Mouse (Mus musculus): ENCODE data around the gene Tmem182.

Gene Tmem182

GRCm38 (mm10) chr1:40799121-40799520 lies 6.3 kb upstream of the Tmem182 start:
- DNase-seq (ENCODE audit: low read depth), result no peak

- no peak for DNase-seq (ENCODE audit: low read depth)
Measured at GRCm38 (mm10) chr1:40800908-40801307, 4.5 kb upstream of the Tmem182 start.

GRCm38 (mm10) chr1:40802759-40803158 lies 2.6 kb upstream of the Tmem182 start:
- DNase-seq (ENCODE audit: low read depth), result peak; percentile 75

- DNase-seq (ENCODE audit: low read depth), result no peak
Measured at GRCm38 (mm10) chr1:40804118-40804517, 1.3 kb upstream of the Tmem182 start.

GRCm38 (mm10) chr1:40805891-40806290 lies 490 bp downstream of the Tmem182 start:
- DNase-seq (ENCODE audit: low read depth), result no peak

GRCm38 (mm10) chr1:40808643-40809042 lies 3.2 kb downstream of the Tmem182 start:
- DNase-seq (ENCODE audit: low read depth), result no peak

- DNase-seq (ENCODE audit: low read depth), result no peak
Measured at GRCm38 (mm10) chr1:40815071-40815845, 9.9 kb downstream of the Tmem182 start.

- DNase-seq (ENCODE audit: low read depth), result no peak
Measured at GRCm38 (mm10) chr1:40824517-40824916, 19.1 kb downstream of the Tmem182 start.

GRCm38 (mm10) chr1:40824936-40825335 lies 19.5 kb downstream of the Tmem182 start:
- DNase-seq (ENCODE audit: low read depth), result no peak

GRCm38 (mm10) chr1:40825826-40826225 lies 20.4 kb downstream of the Tmem182 start:
- no peak for DNase-seq (ENCODE audit: low read depth)

GRCm38 (mm10) chr1:40829213-40829914 lies 24.0 kb downstream of the Tmem182 start:
- DNase-seq (ENCODE audit: low read depth), result no peak

GRCm38 (mm10) chr1:40830712-40831507 lies 25.5 kb downstream of the Tmem182 start:
- no peak for DNase-seq (ENCODE audit: low read depth)

GRCm38 (mm10) chr1:40835468-40835867 lies 30.1 kb downstream of the Tmem182 start:
- DNase-seq (ENCODE audit: low read depth), result no peak

- no peak for DNase-seq (ENCODE audit: low read depth)
Measured at GRCm38 (mm10) chr1:40840605-40841004, 35.2 kb downstream of the Tmem182 start.

GRCm38 (mm10) chr1:40841032-40841761 lies 35.8 kb downstream of the Tmem182 start:
- no peak for DNase-seq (ENCODE audit: low read depth)

- peak; percentile 28 for DNase-seq (ENCODE audit: low read depth)
Measured at GRCm38 (mm10) chr1:40844616-40845015, 39.2 kb downstream of the Tmem182 start.

GRCm38 (mm10) chr1:40847196-40847938 lies 42.0 kb downstream of the Tmem182 start:
- no peak for DNase-seq (ENCODE audit: low read depth)

- no peak for DNase-seq (ENCODE audit: low read depth)
Measured at GRCm38 (mm10) chr1:40851286-40851685, 45.9 kb downstream of the Tmem182 start.

GRCm38 (mm10) chr1:40855268-40855667 lies 49.9 kb downstream of the Tmem182 start:
- no peak for DNase-seq (ENCODE audit: low read depth)

- no peak for DNase-seq (ENCODE audit: low read depth)
Measured at GRCm38 (mm10) chr1:40856846-40857636, 51.6 kb downstream of the Tmem182 start.

All from naive thymus-derived CD4-positive, alpha-beta T cell, adult 2 months (primary cell).